18 mouse cellular contexts compared by ENCODE assay signal in genomic region chr6:94653388-94654316, GRCm38 (mm10). TPM values are rescaled to one million over a fixed set of nuclear protein-coding genes. Genes with fewer than 3 reads are reported as not detected.
DNase-seq lines count a peak whose midpoint lies in the region; ATAC-seq and TF ChIP-seq lines count a peak whose summit lies in the region.
"Had no signal": no experiment of that assay in that cellular context is flagged by ENCODE, and none has a peak within 500 bp of the region (broad histone marks: within the 10 kb centered on the region; RNA-seq: fewer than 3 reads in every experiment).

No protein-coding gene starts in this region.

- 54% methylated on average over 10 of the region's 10 CpGs for WGBS in kidney, adult 2 months
- WGBS in liver, embryonic 16.5 days (ENCODE audit: insufficient replicate concordance): 54% methylated on average over 10 of the region's 10 CpGs
- WGBS in liver, embryonic 11.5 days: 70% methylated on average over 10 of the region's 10 CpGs

- H3K9ac ChIP-seq in liver, embryonic 16.5 days (ENCODE audit: low read depth, low read length): no peak overlapping the region
- H3K9ac ChIP-seq in liver, embryonic 11.5 days (ENCODE audit: low read depth, low read length): no peak overlapping the region
- H3K9ac ChIP-seq: embryonic facial prominence, embryonic 15.5 days; midbrain, embryonic 12.5 days; neural tube, embryonic 12.5 days had no signal

- no peak overlapping the region for H3K4me3 ChIP-seq in kidney, adult 2 months (ENCODE audit: insufficient read depth, low read depth, low read length)
- no peak overlapping the region for H3K4me3 ChIP-seq in liver, embryonic 16.5 days (ENCODE audit: low read depth, low read length)
- no peak overlapping the region for H3K4me3 ChIP-seq in liver, embryonic 11.5 days (ENCODE audit: low read depth, low read length)
- H3K4me3 ChIP-seq: embryonic facial prominence, embryonic 15.5 days; midbrain, embryonic 12.5 days; neural tube, embryonic 12.5 days had no signal

- no peak for TF ChIP-seq CTCF in kidney, adult 2 months (conservative IDR thresholded peaks at IDR 0.05; ENCODE audit: insufficient read depth, insufficient read length, low read depth, low read length)
- no peak for TF ChIP-seq CTCF in Patski (IDR thresholded peaks at IDR 0.05)

- H3K9me3 ChIP-seq in liver, embryonic 16.5 days (replicated peaks; ENCODE audit: control insufficient read depth, low read length): no peaks in the 10 kb centered on the region
- H3K9me3 ChIP-seq in liver, embryonic 11.5 days (ENCODE audit: control insufficient read depth, low read length): no peaks in the 10 kb centered on the region
- H3K9me3 ChIP-seq: embryonic facial prominence, embryonic 15.5 days; G1E; midbrain, embryonic 12.5 days; neural tube, embryonic 12.5 days had no signal

- CTCF ChIA-PET in Patski (lab: Charles Lee): interaction anchor here (1.7 kb wide), 1 partner anchor 34 kb away, joined by 8 read pairs; no protein-coding TSS in a partner anchor

- DNase-seq in kidney, adult 2 months: peak; percentile 40
- no peak for DNase-seq in kidney, adult 18-20 months
- DNase-seq in liver, embryonic 11.5 days (ENCODE audit: low spot score): no peak
- DNase-seq in Patski (ENCODE audit: low read depth, low spot score): no peak
- peak; percentile 37 for DNase-seq in lung, postnatal 36 days
- DNase-seq in left cerebral cortex, postnatal 14 days (ENCODE audit: low spot score in 2 of 2): no peak
- DNase-seq: adrenal gland, postnatal 14 days; cerebellum, adult 11-12 months; cerebellum, postnatal 14 days; heart, postnatal 10 days; thymus, postnatal 25 days had no signal

- peaks cover 34% of the 10 kb centered on the region for H3K4me1 ChIP-seq in kidney, adult 2 months (ENCODE audit: control insufficient read depth, insufficient read depth, low read length)
- H3K4me1 ChIP-seq in liver, embryonic 16.5 days (ENCODE audit: control insufficient read depth, low read depth, low read length): peaks cover 5% of the 10 kb centered on the region
- 0 out of 2 replicates have a peak, but pooled peaks cover 2% of the 10 kb centered on the region for H3K4me1 ChIP-seq in liver, embryonic 11.5 days (replicated peaks; ENCODE audit: control insufficient read depth, insufficient read depth, low read length)

- ATAC-seq in liver, embryonic 16.5 days (ENCODE audit: low read depth): peak; percentile 30; the same call in 1 of the 2 replicates
- ATAC-seq in liver, embryonic 11.5 days (replicated peaks; ENCODE audit: low FRiP score): no peak
- peak; percentile 27 for ATAC-seq in Patski
- ATAC-seq: forebrain, embryonic 16.5 days had no signal

- H3K4me2 ChIP-seq in liver, embryonic 16.5 days (ENCODE audit: low read depth, low read length): no peak overlapping the region
- no peak overlapping the region for H3K4me2 ChIP-seq in liver, embryonic 11.5 days
- H3K4me2 ChIP-seq: embryonic facial prominence, embryonic 15.5 days; heart, embryonic 11.5 days; midbrain, embryonic 12.5 days; neural tube, embryonic 12.5 days had no signal

- POLR2A ChIA-PET in Patski (lab: Charles Lee): interaction anchor here (0.6 to 0.9 kb wide), 2 partner anchors 14 to 19 kb away, joined by 3 to 4 read pairs; no protein-coding TSS in a partner anchor

- in situ Hi-C loops in Patski (cut with MboI; ENCODE audit: low pct_unique_long_range_greater_than_20kb): no loop called here

- no peak for TF ChIP-seq POLR2A in kidney, adult 2 months (IDR thresholded peaks at IDR 0.05; ENCODE audit: low read depth, low read length)

- intact Hi-C loops in left cerebral cortex, postnatal 14 days (cut with DNase I): no loop called here

- H3K27ac ChIP-seq in kidney, adult 2 months (ENCODE audit: insufficient read depth, low read depth, low read length): no peak overlapping the region
- H3K27ac ChIP-seq in liver, embryonic 16.5 days (ENCODE audit: low read length): no peak overlapping the region
- H3K27ac ChIP-seq in liver, embryonic 11.5 days (ENCODE audit: low read depth, low read length): no peak overlapping the region
- H3K27ac ChIP-seq: embryonic facial prominence, embryonic 15.5 days; midbrain, embryonic 12.5 days; neural tube, embryonic 12.5 days had no signal

- H3K36me3 ChIP-seq in kidney, adult 2 months (ENCODE audit: control insufficient read depth, insufficient read depth, low read length): no peaks in the 10 kb centered on the region
- no peaks in the 10 kb centered on the region for H3K36me3 ChIP-seq in liver, embryonic 16.5 days (ENCODE audit: control insufficient read depth, insufficient read depth)
- H3K36me3 ChIP-seq in liver, embryonic 11.5 days (ENCODE audit: control insufficient read depth, insufficient read depth, low read length): no peaks in the 10 kb centered on the region
- H3K36me3 ChIP-seq: embryonic facial prominence, embryonic 15.5 days; midbrain, embryonic 12.5 days; neural tube, embryonic 12.5 days had no signal

- no peaks in the 10 kb centered on the region for H3K27me3 ChIP-seq in kidney, adult 2 months (replicated peaks; ENCODE audit: control insufficient read depth, insufficient read depth, low read length)
- no peaks in the 10 kb centered on the region for H3K27me3 ChIP-seq in liver, embryonic 16.5 days (ENCODE audit: control insufficient read depth, insufficient read depth, low read depth, low read length)
- peaks cover 7% of the 10 kb centered on the region for H3K27me3 ChIP-seq in liver, embryonic 11.5 days (replicated peaks; ENCODE audit: control insufficient read depth, insufficient read depth, low read length)
- no peaks in the 10 kb centered on the region for H3K27me3 ChIP-seq in Patski
- H3K27me3 ChIP-seq: embryonic facial prominence, embryonic 15.5 days; midbrain, embryonic 12.5 days; neural tube, embryonic 12.5 days had no signal

RNA-seq across cellular contexts. Expression of gene Lrig1, which starts 46.3 kb away (rescaled TPM):
- polyA plus RNA-seq in kidney, adult 2 months (2012; rRNA removed): 12.1 and 14.1 TPM in 2 replicates
- polyA plus RNA-seq in liver, embryonic 16.5 days (2015; fragmentation: Nextera tagmentation; extraction: Ambion mirVana): 2.7 and 4.5 TPM in 2 replicates
- 2.9 and 4.3 TPM in 2 replicates for polyA plus RNA-seq in liver, embryonic 11.5 days (2014; fragmentation: Nextera tagmentation; extraction: Ambion mirVana)
- polyA plus RNA-seq in Patski (2021): 45.8 TPM
- 10 to 100 TPM; 28.5 to 30.6 TPM for total RNA-seq in left cerebral cortex, postnatal 14 days (2021)

Comparison
In these comparisons a context has a peak if more than half of its experiments do, and no peak if none do; other contexts are left out.
1. DNase-seq: peak in kidney, adult 2 months (single experiment) and lung, postnatal 36 days (single experiment); none in kidney, adult 18-20 months (single experiment), liver, embryonic 11.5 days (single experiment), Patski (single experiment) and left cerebral cortex, postnatal 14 days (0 of 2).